Mouse (Mus musculus) mouse embryonic stem cell (cell line): ENCODE data around the gene Ahctf1.
"Not testable (repeated sequence)": the region's sequence is repeated elsewhere in the genome, so short reads cannot be mapped to it uniquely, and the experiment has no call there.

ENCODE experiments used
- in situ Hi-C, 2 experiments: fragments of 300-500 bp; cut with MboI; formaldehyde crosslinking; loops; 1 replicate in 1 of 2; 3 replicates in 1 of 2; pipeline ENCODE4 v1.14.3; 2019 to 2020; ENCODE audit warnings: low sequenced_read_pairs in 2 of 2, low pct_unique_long_range_greater_than_20kb in 1 of 2, mixed read lengths in 1 of 2; ENCODE audit not compliant: unreplicated experiment in 1 of 2

Ahctf1 gene

GRCm38 (mm10) chr1:179734500-179735474 lies 68.7 kb downstream of the Ahctf1 start:
- in situ Hi-C loops, result loop anchor here (10.0 kb wide), 2 partner anchors 90 to 230 kb away; no protein-coding TSS in a partner anchor

- in situ Hi-C loops, result loop anchor here (10.0 kb wide), 2 partner anchors 87 to 227 kb away; no protein-coding TSS in a partner anchor
Measured at GRCm38 (mm10) chr1:179731391-179731790, 72.1 kb downstream of the Ahctf1 start.

GRCm38 (mm10) chr1:179728661-179729060 lies 74.8 kb downstream of the Ahctf1 start:
- in situ Hi-C loops, result no loop called here

GRCm38 (mm10) chr1:179722811-179723469 lies 80.5 kb downstream of the Ahctf1 start:
- in situ Hi-C loops, result no loop called here

GRCm38 (mm10) chr1:179715786-179716185 lies 87.7 kb downstream of the Ahctf1 start:
- in situ Hi-C loops, result no loop called here

GRCm38 (mm10) chr1:179715289-179715688 lies 88.2 kb downstream of the Ahctf1 start:
- in situ Hi-C loops, result not testable (repeated sequence)

- in situ Hi-C loops, result no loop called here
Measured at GRCm38 (mm10) chr1:179713367-179713766, 90.1 kb downstream of the Ahctf1 start.

- in situ Hi-C loops, result no loop called here
Measured at GRCm38 (mm10) chr1:179712658-179713057, 90.8 kb downstream of the Ahctf1 start.

GRCm38 (mm10) chr1:179710739-179711138 lies 92.7 kb downstream of the Ahctf1 start:
- in situ Hi-C loops, result no loop called here

GRCm38 (mm10) chr1:179709390-179709789 lies 94.1 kb downstream of the Ahctf1 start:
- in situ Hi-C loops, result no loop called here

GRCm38 (mm10) chr1:179705154-179705553 lies 98.3 kb downstream of the Ahctf1 start:
- in situ Hi-C loops, result no loop called here

GRCm38 (mm10) chr1:179704150-179704549 lies 99.3 kb downstream of the Ahctf1 start:
- in situ Hi-C loops, result no loop called here
